Mouse (Mus musculus): ENCODE results near the gene Itpk1. TPM values are rescaled to one million over a fixed set of nuclear protein-coding genes. Genes with fewer than 3 reads are reported as not detected.
"Not testable (repeated sequence)": the region's sequence is repeated elsewhere in the genome, so short reads cannot be mapped to it uniquely, and the experiment has no call there.

The Itpk1 gene
- polyA plus RNA-seq, 1 experiment from 2014 or later = 38.7 TPM

- WGBS = 85% methylated on average over 7 of the region's 7 CpGs
- Histone ChIP-seq H3K9ac (no peak overlapping the region), H3K27me3 (no peaks in the 10 kb centered on the region), H3K36me3 (ENCODE audit: poor library complexity, severe bottlenecking) (no peaks in the 10 kb centered on the region), H3K4me2 (no peak overlapping the region), H3K4me3 (no peak overlapping the region), H3K27ac (no peak overlapping the region), H3K4me1 (peaks cover 22% of the 10 kb centered on the region), H3K9me3 (replicated peaks) (no peaks in the 10 kb centered on the region)
- no peak for ATAC-seq
Measured at GRCm38 (mm10) chr12:102646586-102647260, 58.0 kb downstream of the Itpk1 start.

GRCm38 (mm10) chr12:102645911-102646585 lies 58.7 kb downstream of the Itpk1 start:
- H3K27me3 ChIP-seq = no peaks in the 10 kb centered on the region
- H3K4me2 ChIP-seq = no peak overlapping the region
- H3K4me3 ChIP-seq = no peak overlapping the region
- no peak overlapping the region; the same call in 1 of the 2 replicates for H3K27ac ChIP-seq
- 87% methylated on average over 6 of the region's 6 CpGs for WGBS
- no peak overlapping the region for H3K9ac ChIP-seq
- no peaks in the 10 kb centered on the region for H3K9me3 ChIP-seq (replicated peaks)
- H3K36me3 ChIP-seq (ENCODE audit: poor library complexity, severe bottlenecking) = no peaks in the 10 kb centered on the region
- ATAC-seq = no peak
- H3K4me1 ChIP-seq = peaks cover 27% of the 10 kb centered on the region

DNA sequence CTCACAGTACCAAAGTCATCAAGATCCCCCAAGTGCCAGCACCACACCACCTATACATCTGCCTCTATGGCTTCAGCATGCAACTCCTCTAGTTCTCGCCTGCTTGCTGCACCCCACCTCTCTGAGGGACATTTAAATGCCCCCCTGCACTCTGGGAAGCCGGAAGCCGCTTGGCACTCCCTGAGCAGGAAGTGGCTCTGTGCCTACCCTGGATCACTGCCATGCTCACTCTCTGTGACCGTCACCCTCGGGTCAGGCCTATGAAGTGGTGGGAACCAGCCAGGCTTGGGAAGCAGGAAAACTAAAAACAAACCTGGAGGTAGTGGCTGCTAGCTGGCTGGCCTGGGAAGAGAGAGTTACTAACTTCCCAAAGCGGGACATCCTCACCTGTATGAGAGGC lies 61.4 kb downstream of the Itpk1 start:
- WGBS = 77% methylated on average over 6 of the region's 6 CpGs
- ATAC-seq = no peak
- H3K4me1 ChIP-seq = peaks cover 48% of the 10 kb centered on the region

DNA sequence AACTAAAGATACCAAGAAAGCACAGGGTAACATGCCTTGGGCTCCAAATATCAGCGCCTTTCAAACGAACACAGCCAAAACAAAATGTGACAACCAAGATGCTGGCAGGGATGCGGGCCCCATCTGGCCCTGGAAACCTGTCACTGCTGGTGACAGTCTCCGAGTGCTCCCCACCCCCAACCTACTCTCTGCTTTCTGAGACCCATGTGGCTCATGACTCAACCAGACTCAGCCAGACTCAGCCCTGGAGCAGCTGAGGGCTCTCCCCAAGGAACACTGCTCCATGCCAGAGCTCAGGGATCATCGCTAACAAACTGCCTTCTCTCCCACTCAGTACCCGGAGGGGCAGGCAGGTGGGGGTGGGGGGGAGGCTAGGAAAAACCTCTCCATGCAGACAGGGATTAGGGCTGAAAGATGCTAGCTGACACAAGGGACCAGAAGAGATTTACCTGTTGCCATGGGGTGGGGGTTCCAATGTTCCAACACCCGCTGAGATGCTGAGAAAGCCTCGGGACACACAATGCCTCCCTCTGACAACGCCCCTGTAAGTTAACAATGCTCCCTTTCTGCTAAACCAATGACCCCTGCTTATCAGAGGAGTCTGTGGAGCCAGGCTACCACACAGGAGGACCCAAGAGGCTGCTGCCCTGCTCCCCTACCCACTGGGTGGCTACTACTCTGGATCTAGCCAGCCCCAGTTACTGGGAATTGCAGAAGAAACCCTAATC lies 64.1 kb downstream of the Itpk1 start:
- Histone ChIP-seq H3K27ac (peak overlapping the region; percentile 86), H3K4me2 (no peak overlapping the region), H3K36me3 (ENCODE audit: poor library complexity, severe bottlenecking) (no peaks in the 10 kb centered on the region), H3K4me3 (no peak overlapping the region), H3K9ac (no peak overlapping the region), H3K4me1 (peaks cover 45% of the 10 kb centered on the region), H3K27me3 (no peaks in the 10 kb centered on the region), H3K9me3 (replicated peaks) (no peaks in the 10 kb centered on the region)
- 16% methylated on average over 9 of the region's 9 CpGs for WGBS
- ATAC-seq = peak; percentile 93

More for the DNA sequence above, 61.4 kb downstream of the Itpk1 start:
- Histone ChIP-seq H3K4me2 (no peak overlapping the region), H3K27ac (no peak overlapping the region), H3K4me3 (no peak overlapping the region), H3K9me3 (replicated peaks) (no peaks in the 10 kb centered on the region), H3K27me3 (no peaks in the 10 kb centered on the region), H3K36me3 (ENCODE audit: poor library complexity, severe bottlenecking) (no peaks in the 10 kb centered on the region), H3K9ac (no peak overlapping the region)

DNA sequence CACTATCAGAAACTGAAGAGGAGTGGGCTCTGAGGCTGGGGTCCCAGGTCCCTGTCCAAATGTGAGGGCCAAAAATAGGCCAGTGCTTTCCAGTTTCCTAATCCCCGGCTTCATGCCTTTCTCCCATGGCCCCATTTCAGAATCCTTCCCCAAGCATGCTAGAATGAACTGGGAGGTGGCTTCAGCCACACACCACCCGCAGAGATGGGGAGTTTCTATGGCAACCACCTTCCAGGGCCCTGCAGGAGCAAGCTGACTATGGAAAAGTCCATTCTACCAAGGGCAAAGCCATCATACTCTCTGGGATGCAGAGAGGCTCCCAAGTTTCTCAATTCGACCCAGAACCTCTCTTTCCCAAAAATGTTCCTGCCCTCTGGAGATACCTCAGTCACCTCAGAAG lies 65.9 kb downstream of the Itpk1 start:
- Histone ChIP-seq H3K4me1 (peaks cover 52% of the 10 kb centered on the region), H3K4me3 (no peak overlapping the region), H3K9me3 (replicated peaks) (no peaks in the 10 kb centered on the region), H3K4me2 (no peak overlapping the region), H3K27ac (no peak overlapping the region), H3K9ac (no peak overlapping the region), H3K36me3 (ENCODE audit: poor library complexity, severe bottlenecking) (no peaks in the 10 kb centered on the region), H3K27me3 (no peaks in the 10 kb centered on the region)
- WGBS = 48% methylated on average over 3 of the region's 3 CpGs
- no peak for ATAC-seq

- 90% methylated on average over 10 of the region's 10 CpGs for WGBS
Measured at GRCm38 (mm10) chr12:102637235-102637634, 67.5 kb downstream of the Itpk1 start.

DNA sequence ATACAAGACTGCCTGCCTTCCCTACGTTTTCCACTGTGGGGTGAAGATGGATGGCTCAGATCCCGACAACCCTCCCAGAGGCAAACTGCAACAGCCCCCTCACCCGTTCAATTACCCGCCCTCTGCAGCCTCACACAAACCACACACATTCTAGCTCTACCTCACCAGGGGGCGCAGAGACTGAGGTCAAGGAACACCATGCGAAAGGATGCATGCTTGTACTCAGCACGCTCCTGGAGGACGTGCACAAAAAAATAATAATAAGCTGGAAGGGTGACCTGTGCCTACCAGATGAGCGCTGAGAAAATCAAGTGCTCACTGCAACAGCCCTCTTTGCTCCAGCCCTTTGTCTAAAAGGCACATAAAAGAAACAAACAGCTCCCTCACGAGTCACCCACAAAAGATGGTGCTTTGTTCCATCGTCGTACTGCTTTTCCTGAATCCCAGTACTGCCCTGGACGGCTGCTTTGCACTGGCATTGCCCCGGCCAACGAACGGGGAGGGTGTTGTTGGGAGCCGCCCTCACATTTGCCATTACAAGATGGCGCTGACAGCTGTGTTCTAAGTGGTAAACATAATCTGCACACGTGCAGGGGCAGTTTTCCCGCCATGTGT lies 70.2 kb downstream of the Itpk1 start:
- no peak overlapping the region for H3K4me2 ChIP-seq
- H3K27ac ChIP-seq = peak overlapping the region; percentile 48; the same call in 1 of the 2 replicates
- 49% methylated on average over 20 of the region's 20 CpGs for WGBS
- no peak overlapping the region for H3K4me3 ChIP-seq
- ATAC-seq = peak; percentile 19; the same call in 1 of the 2 replicates
- no peak overlapping the region for H3K9ac ChIP-seq
- H3K36me3 ChIP-seq (ENCODE audit: poor library complexity, severe bottlenecking) = no peaks in the 10 kb centered on the region
- no peaks in the 10 kb centered on the region for H3K9me3 ChIP-seq (replicated peaks)
- H3K27me3 ChIP-seq = no peaks in the 10 kb centered on the region
- peaks cover 43% of the 10 kb centered on the region for H3K4me1 ChIP-seq

More at GRCm38 (mm10) chr12:102637235-102637634, 67.5 kb downstream of the Itpk1 start:
- Histone ChIP-seq H3K27ac (no peak overlapping the region), H3K4me1 (peaks cover 53% of the 10 kb centered on the region), H3K9ac (no peak overlapping the region), H3K4me3 (no peak overlapping the region), H3K4me2 (no peak overlapping the region), H3K36me3 (ENCODE audit: poor library complexity, severe bottlenecking) (no peaks in the 10 kb centered on the region), H3K9me3 (replicated peaks) (no peaks in the 10 kb centered on the region), H3K27me3 (no peaks in the 10 kb centered on the region)
- no peak for ATAC-seq

- WGBS = 40% methylated on average over 4 of the region's 4 CpGs
Measured at GRCm38 (mm10) chr12:102633083-102633501, 71.6 kb downstream of the Itpk1 start.

DNA sequence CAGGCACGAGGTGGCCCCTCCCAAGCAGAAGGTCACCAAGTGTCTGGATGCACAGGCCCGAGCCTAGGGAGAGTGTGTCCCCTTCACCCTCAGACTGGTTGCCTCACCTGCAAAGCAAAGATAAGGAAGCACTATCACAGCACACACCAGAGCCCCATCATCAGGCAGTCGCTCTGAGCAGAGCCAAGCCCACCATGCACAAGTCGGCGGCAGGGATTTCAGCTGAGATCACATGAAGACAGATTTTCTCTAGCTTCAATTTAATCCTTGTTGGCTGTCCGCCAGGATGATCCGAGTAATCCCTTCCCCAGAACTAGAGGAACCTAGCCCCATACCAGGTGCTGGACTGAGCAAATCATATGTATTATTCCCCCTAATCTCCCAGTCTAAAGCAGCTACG lies 73.0 kb downstream of the Itpk1 start:
- Histone ChIP-seq H3K27me3 (no peaks in the 10 kb centered on the region), H3K9ac (no peak overlapping the region), H3K27ac (peak overlapping the region; percentile 65), H3K4me3 (no peak overlapping the region), H3K4me1 (peaks cover 39% of the 10 kb centered on the region), H3K9me3 (replicated peaks) (no peaks in the 10 kb centered on the region), H3K36me3 (ENCODE audit: poor library complexity, severe bottlenecking) (no peaks in the 10 kb centered on the region), H3K4me2 (no peak overlapping the region)
- WGBS = 50% methylated on average over 8 of the region's 8 CpGs
- ATAC-seq = peak; percentile 30; the same call in 1 of the 2 replicates

More at GRCm38 (mm10) chr12:102633083-102633501, 71.6 kb downstream of the Itpk1 start:
- 0 out of 2 replicates have a peak, but pooled peaks have one; percentile 3 for ATAC-seq
- Histone ChIP-seq H3K27me3 (no peaks in the 10 kb centered on the region), H3K27ac (no peak overlapping the region), H3K4me1 (peaks cover 33% of the 10 kb centered on the region), H3K4me3 (no peak overlapping the region), H3K9me3 (replicated peaks) (no peaks in the 10 kb centered on the region), H3K4me2 (no peak overlapping the region), H3K36me3 (ENCODE audit: poor library complexity, severe bottlenecking) (no peaks in the 10 kb centered on the region), H3K9ac (no peak overlapping the region)

GRCm38 (mm10) chr12:102630471-102630870 lies 74.3 kb downstream of the Itpk1 start:
- not testable (repeated sequence) for H3K9ac ChIP-seq; H3K4me2 ChIP-seq; H3K27ac ChIP-seq; H3K27me3 ChIP-seq; ATAC-seq; H3K36me3 ChIP-seq (ENCODE audit: poor library complexity, severe bottlenecking); H3K9me3 ChIP-seq (replicated peaks); H3K4me3 ChIP-seq
- peaks cover 40% of the 10 kb centered on the region for H3K4me1 ChIP-seq
- WGBS = 96% methylated on average over 9 of the region's 9 CpGs

DNA sequence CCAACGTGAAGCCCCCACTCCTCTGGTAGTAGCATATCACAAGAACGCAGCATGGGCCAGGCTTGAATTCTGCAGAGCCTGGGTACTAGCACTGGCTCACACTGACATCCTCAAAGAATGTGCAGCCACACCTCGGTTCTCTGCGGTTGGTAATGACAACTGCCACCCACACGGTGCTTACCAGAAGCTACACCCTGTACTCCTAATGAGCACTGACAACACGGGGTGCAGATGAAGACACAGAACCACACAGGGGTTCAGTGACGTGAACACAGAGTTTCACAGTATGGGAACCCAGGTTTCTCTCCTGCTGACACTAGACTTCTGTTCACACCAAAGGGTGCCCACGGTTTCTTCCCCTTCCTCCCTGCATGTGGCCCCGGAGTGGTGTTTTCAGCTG lies 76.5 kb downstream of the Itpk1 start:
- WGBS = 90% methylated on average over 9 of the region's 9 CpGs
- no peaks in the 10 kb centered on the region for H3K36me3 ChIP-seq (ENCODE audit: poor library complexity, severe bottlenecking)
- H3K27ac ChIP-seq = no peak overlapping the region
- no peaks in the 10 kb centered on the region for H3K9me3 ChIP-seq (replicated peaks)
- no peak overlapping the region for H3K4me3 ChIP-seq
- no peaks in the 10 kb centered on the region for H3K27me3 ChIP-seq
- no peak overlapping the region for H3K4me2 ChIP-seq
- ATAC-seq = no peak
- no peak overlapping the region for H3K9ac ChIP-seq
- peaks cover 32% of the 10 kb centered on the region for H3K4me1 ChIP-seq

- peaks cover 26% of the 10 kb centered on the region for H3K4me1 ChIP-seq
- ATAC-seq = no peak
- H3K4me2 ChIP-seq = no peak overlapping the region
- H3K36me3 ChIP-seq (ENCODE audit: poor library complexity, severe bottlenecking) = 0 out of 2 replicates have a peak, but pooled peaks cover under 1% of the 10 kb centered on the region
- H3K27me3 ChIP-seq = no peaks in the 10 kb centered on the region
- no peak overlapping the region for H3K9ac ChIP-seq
- WGBS = 95% methylated on average over 5 of the region's 5 CpGs
- H3K27ac ChIP-seq = no peak overlapping the region
- H3K4me3 ChIP-seq = no peak overlapping the region
- no peaks in the 10 kb centered on the region for H3K9me3 ChIP-seq (replicated peaks)
Measured at GRCm38 (mm10) chr12:102627545-102627944, 77.2 kb downstream of the Itpk1 start.

All from forebrain, embryonic 13.5 days (tissue).